Mouse (Mus musculus) testis, adult 2 months (tissue): ENCODE measurements around the gene Wdr48.

Experiments
- CTCF ChIP-seq: fragments of 200-500 bp; IDR thresholded peaks from 2 replicates; pipeline ENCODE4 v1.5.1; 2012; ENCODE audit warnings: low read depth, mild to moderate bottlenecking, inconsistent platforms, low read length, moderate library complexity; ENCODE audit not compliant: control insufficient read depth, insufficient read depth, insufficient replicate concordance
- POLR2A ChIP-seq: fragments of 200-500 bp; IDR thresholded peaks from 2 replicates; pipeline ENCODE4 v1.6.1; 2012; ENCODE audit warnings: low read depth, mild to moderate bottlenecking, inconsistent platforms, low read length, moderate library complexity; ENCODE audit not compliant: control insufficient read depth

DNA sequence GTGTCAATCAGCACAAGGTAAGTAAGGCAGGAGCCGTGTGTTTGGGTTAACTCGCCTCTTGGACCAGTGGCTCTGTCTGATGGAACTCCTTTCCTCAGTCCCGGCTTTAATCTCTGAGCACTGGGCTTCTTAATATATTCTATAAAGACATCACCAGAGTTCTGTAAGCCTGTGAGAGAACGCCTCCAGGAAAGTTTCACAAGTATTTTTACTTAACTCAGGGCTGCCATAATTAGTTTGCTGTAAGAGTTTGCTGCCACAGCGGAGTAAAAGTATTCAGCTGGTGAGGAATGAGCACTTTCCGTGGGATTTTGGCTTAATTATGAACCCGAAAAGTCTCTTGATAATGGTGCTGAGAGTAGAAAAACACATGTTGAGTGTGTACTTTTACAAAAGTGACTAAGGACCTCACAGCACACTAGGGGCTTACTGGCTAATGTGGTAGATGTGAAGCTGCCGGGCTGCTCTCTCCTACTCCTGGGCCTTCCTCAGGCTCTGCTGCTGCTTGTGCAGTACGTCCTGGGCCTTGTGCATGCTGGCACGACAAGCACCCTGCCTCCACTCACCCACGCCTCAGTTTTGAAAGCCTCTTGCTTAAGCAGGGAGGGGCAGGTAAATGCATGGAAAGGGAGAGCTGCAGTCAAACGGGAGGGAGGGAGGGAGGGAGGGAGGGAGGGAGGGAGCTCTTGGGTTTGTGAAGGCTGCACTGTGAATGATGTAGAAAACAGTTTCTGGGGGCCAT is 7.9 kb downstream of the Wdr48 start:
- no peak for TF ChIP-seq POLR2A
- TF ChIP-seq CTCF = no peak
